Mouse (Mus musculus) midbrain, embryonic 12.5 days (tissue): ENCODE data around the gene Abca9. TPM values are rescaled to one million over a fixed set of nuclear protein-coding genes. Genes with fewer than 3 reads are reported as not detected.

Source experiments
- ATAC-seq: fragments of 200-750 bp; cut with Nextera tagmentation; 2 replicates; pipeline ENCODE4 v1.8.0; 2017; ENCODE audit warnings: low read depth, moderate TSS enrichment, moderate library complexity; ENCODE audit not compliant: low FRiP score
- H3K27ac ChIP-seq: fragments of 300-500 bp; sonication (generic); replicated peaks from 2 replicates; pipeline ENCODE4 v1.5.1; 2016; ENCODE audit warnings: mild to moderate bottlenecking
- H3K27me3 ChIP-seq: fragments of 300-500 bp; sonication (generic); 2 replicates; pipeline ENCODE4 v1.6.1; 2016; ENCODE audit warnings: mild to moderate bottlenecking
- H3K36me3 ChIP-seq: fragments of 300-500 bp; sonication (generic); 2 replicates; pipeline ENCODE4 v1.6.1; 2016
- H3K4me1 ChIP-seq: fragments of 300-500 bp; sonication (generic); 2 replicates; pipeline ENCODE4 v1.6.1; 2016
- H3K4me2 ChIP-seq: fragments of 300-500 bp; sonication (generic); replicated peaks from 2 replicates; pipeline ENCODE4 v1.6.1; 2016; ENCODE audit warnings: mild to moderate bottlenecking, moderate library complexity
- H3K4me3 ChIP-seq: fragments of 300-500 bp; sonication (generic); 2 replicates; pipeline ENCODE4 v1.5.1; 2016; ENCODE audit warnings: mild to moderate bottlenecking
- H3K9ac ChIP-seq: fragments of 300-500 bp; sonication (generic); replicated peaks from 2 replicates; pipeline ENCODE4 v1.6.1; 2016; ENCODE audit warnings: mild to moderate bottlenecking, moderate library complexity
- H3K9me3 ChIP-seq: fragments of 300-500 bp; sonication (generic); 2 replicates; pipeline ENCODE4 v1.6.1; 2016; ENCODE audit warnings: mild to moderate bottlenecking
- WGBS: fragments of 180-500 bp; shearing (Covaris S2); methylation state at CpG from one replicate; pipeline ENCODE4 v1.1.7; 2016; 5-methylcytosine and 5-hydroxymethylcytosine counted together
- polyA plus RNA-seq: library from polyadenylated mRNA; unstranded; fragments of >200 nt; fragmentation: Nextera tagmentation; extraction: Ambion mirVana; gene quantifications from 2 replicates; pipeline ENCODE4 v1.2.1, GENCODE M21; 2016

Gene Abca9
- polyA plus RNA-seq, 1 experiment from 2014 or later, result 6.0 TPM

GRCm38 (mm10) chr11:110145421-110145820, 22.6 kb downstream of the Abca9 start:
- Histone ChIP-seq H3K27me3 (no peaks in the 10 kb centered on the region), H3K4me1 (no peaks in the 10 kb centered on the region), H3K4me2 (no peak overlapping the region), H3K9me3 (no peaks in the 10 kb centered on the region), H3K9ac (no peak overlapping the region), H3K27ac (no peak overlapping the region), H3K4me3 (no peak overlapping the region), H3K36me3 (no peaks in the 10 kb centered on the region)
- no peak for ATAC-seq
- WGBS, result 91% methylated on average over 11 of the region's 11 CpGs

DNA sequence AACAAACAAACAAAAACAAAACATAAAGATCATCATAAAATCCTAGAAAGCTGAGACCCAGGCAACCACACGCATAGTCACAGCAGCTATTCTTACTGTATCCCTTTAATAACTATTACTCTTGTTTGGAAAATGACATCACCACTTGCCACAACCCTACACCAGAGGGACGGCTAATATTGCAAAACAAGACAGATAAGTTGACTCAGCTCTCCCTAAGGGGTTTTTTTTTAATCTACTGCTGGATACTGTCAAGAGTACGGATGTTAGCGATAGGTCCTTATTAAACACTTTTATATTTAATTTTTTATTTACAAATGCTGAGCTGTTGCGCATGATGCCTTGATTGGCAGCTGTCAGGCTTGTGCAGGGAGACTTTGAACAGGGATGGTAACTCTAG, 37.2 kb downstream of the Abca9 start:
- H3K36me3 ChIP-seq, result no peaks in the 10 kb centered on the region
- no peak for ATAC-seq
- WGBS, result 86% methylated on average over 5 of the region's 5 CpGs

DNA sequence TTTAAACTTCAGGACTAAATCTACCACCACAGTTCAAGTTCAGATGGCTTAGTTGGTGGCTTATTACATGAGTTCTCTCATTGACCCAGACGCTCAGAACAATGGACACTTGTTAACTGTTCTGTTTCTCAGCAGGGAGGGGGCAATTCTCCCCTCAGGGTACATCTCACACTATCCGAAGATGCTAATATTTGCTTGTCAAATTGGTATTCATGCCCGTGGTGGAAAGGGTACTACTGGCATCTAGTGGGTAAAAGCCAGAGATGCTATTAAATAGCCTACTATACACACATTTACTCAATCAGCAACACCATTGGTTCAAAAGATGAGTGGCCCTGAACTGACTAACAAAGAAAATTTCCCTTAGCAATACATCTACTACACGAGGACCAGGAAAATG, 56.9 kb downstream of the Abca9 start:
- WGBS, result 67% methylated on average over 4 of the region's 4 CpGs
- Histone ChIP-seq H3K36me3 (no peaks in the 10 kb centered on the region), H3K9ac (no peak overlapping the region), H3K4me2 (no peak overlapping the region), H3K27me3 (no peaks in the 10 kb centered on the region), H3K9me3 (no peaks in the 10 kb centered on the region), H3K4me1 (no peaks in the 10 kb centered on the region), H3K27ac (no peak overlapping the region), H3K4me3 (no peak overlapping the region)
- no peak for ATAC-seq

More for the DNA sequence above, 37.2 kb downstream of the Abca9 start:
- Histone ChIP-seq H3K4me3 (no peak overlapping the region), H3K9ac (no peak overlapping the region), H3K4me1 (no peaks in the 10 kb centered on the region), H3K4me2 (no peak overlapping the region), H3K27ac (no peak overlapping the region), H3K27me3 (no peaks in the 10 kb centered on the region), H3K9me3 (no peaks in the 10 kb centered on the region)

DNA sequence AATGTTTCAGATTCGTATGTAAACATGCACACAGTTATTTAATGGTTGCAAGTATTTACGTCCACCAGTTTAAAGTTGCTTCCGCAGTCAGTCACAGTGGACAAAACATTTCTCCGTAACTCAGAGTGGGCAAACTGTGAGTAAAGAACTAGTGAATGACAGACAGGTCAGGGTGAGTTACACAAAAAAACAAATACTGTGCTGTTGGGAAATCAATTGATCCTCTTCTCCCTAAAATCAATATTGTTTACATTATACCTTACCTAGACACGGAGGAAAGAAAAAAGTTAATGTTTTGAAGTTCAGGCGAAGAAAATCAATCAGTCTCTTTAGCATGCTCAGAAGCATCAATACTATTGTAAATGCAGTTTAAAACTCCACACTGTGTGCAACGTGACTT, 66.6 kb downstream of the Abca9 start:
- WGBS, result 90% methylated on average over 7 of the region's 7 CpGs

DNA sequence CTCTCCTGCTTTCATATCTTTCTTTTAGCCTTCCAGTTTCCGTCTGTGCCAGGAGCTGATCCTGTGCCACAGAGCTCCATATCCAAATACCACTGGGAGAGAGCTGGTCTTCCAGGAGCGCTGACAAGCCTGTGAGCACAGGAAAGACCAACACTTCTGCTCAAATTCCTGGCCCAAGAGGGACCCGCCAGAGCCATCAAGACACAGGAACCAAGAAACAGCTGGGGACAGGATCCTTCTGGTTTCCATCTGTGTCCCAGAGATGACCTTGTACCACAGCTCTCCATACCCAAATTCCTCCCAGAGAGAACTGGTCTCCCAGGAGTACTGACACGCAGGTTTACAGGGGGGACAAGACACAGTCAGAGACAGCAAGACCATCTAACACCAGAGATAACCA, 69.1 kb downstream of the Abca9 start:
- 78% methylated on average over 4 of the region's 4 CpGs for WGBS

More for the DNA sequence above, 66.6 kb downstream of the Abca9 start:
- no peak overlapping the region for H3K9ac ChIP-seq
- ATAC-seq, result no peak
- H3K4me1 ChIP-seq, result no peaks in the 10 kb centered on the region
- 0 out of 2 replicates have a peak, but pooled peaks cover 4% of the 10 kb centered on the region for H3K9me3 ChIP-seq
- no peaks in the 10 kb centered on the region for H3K27me3 ChIP-seq
- H3K4me3 ChIP-seq, result no peak overlapping the region
- H3K4me2 ChIP-seq, result no peak overlapping the region
- no peak overlapping the region for H3K27ac ChIP-seq
- no peaks in the 10 kb centered on the region for H3K36me3 ChIP-seq

GRCm38 (mm10) chr11:110097465-110097864, 70.5 kb downstream of the Abca9 start:
- Histone ChIP-seq H3K9me3 (no peaks in the 10 kb centered on the region), H3K4me1 (no peaks in the 10 kb centered on the region), H3K36me3 (no peaks in the 10 kb centered on the region), H3K4me2 (no peak overlapping the region), H3K27ac (no peak overlapping the region), H3K27me3 (no peaks in the 10 kb centered on the region), H3K4me3 (no peak overlapping the region), H3K9ac (no peak overlapping the region)
- ATAC-seq, result no peak
- WGBS, result 79% methylated on average over 6 of the region's 6 CpGs

More for the DNA sequence above, 69.1 kb downstream of the Abca9 start:
- ATAC-seq, result no peak
- Histone ChIP-seq H3K4me2 (no peak overlapping the region), H3K27ac (no peak overlapping the region), H3K36me3 (no peaks in the 10 kb centered on the region), H3K4me3 (no peak overlapping the region), H3K4me1 (no peaks in the 10 kb centered on the region), H3K9me3 (no peaks in the 10 kb centered on the region), H3K27me3 (no peaks in the 10 kb centered on the region), H3K9ac (no peak overlapping the region)

DNA sequence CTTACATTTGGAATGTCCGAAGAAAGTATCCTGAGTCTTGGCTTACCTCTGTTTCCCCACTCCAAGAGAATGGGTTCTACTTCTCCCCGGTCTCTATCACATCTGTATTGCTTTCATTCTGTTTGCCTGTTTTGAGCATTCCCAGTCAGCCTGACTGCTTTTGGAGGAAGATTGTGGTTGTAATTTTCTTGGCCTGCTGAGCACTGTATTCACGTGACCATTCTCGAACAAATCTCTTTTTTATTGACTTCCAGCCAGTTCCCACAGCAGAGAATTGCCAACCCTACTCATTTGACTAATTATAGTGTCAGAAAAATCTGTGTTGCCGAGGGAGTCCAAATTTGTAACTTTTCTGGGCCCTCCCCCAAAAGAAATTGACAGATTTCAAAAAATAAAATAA, 72.1 kb downstream of the Abca9 start, which contains the start of gene Abca8a:
Gene Abca8a, minus strand, starts transcription at position 121 of the 400 bp plus-strand sequence.
- Histone ChIP-seq H3K9ac (no peak within 1 kb of the TSS), H3K27me3 (no peaks in the 10 kb centered on the region), H3K9me3 (no peaks in the 10 kb centered on the region), H3K4me2 (no peak within 1 kb of the TSS), H3K4me3 (no peak within 1 kb of the TSS), H3K36me3 (no peaks in the 10 kb centered on the region), H3K4me1 (no peaks in the 10 kb centered on the region), H3K27ac (no peak within 1 kb of the TSS)
- WGBS, result 82% methylated on average over 5 of the region's 5 CpGs
- no peak for ATAC-seq

DNA sequence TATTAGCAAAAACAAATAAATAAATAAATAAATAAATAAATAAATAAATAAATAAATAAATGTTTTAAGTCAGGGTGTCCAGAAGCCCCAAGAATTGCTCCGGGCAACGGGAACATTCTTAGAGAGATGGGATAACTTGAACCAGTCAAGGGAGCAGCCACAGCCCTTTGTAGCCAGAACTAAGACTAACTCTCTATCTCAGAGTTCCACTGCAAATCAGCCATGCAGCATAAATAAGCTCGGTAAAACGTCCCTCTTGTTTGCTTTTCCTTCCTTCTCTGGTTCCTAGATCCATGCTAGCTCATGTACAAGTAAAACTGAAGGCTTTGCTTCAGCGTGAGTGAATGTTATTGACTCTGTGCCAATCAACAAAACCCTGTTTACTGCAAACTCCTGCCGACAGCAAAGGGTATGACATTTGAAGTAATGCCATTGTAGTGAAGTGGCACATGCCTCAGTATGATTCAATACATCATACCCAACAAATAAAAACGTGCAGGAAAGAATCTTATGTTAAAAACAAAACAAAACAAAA, 73.1 kb downstream of the Abca9 start:
- WGBS, result 80% methylated on average over 7 of the region's 7 CpGs
- no peaks in the 10 kb centered on the region for H3K27me3 ChIP-seq
- H3K9me3 ChIP-seq, result no peaks in the 10 kb centered on the region
- no peaks in the 10 kb centered on the region for H3K36me3 ChIP-seq
- H3K4me1 ChIP-seq, result no peaks in the 10 kb centered on the region
- no peak for ATAC-seq
- H3K4me3 ChIP-seq, result no peak overlapping the region
- no peak overlapping the region for H3K4me2 ChIP-seq
- no peak overlapping the region for H3K9ac ChIP-seq
- H3K27ac ChIP-seq, result no peak overlapping the region

DNA sequence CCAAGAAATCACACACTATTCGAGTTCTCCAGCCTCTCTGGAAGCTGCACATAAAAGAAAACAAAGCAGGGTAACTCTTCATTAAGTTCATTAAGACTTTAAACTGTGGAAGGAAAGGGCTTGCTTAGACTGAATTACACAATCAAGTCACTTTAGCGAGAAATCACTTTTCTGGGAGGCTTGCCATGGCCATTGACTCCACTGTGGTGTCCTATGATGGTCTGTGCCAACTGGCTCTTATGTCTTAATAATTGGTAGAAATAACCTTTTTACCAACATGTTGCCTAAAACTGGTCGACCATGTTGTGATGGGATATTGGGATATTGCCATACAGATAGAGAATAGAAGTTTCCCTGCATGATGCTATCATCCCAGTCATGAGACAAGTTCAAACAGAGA, 73.8 kb downstream of the Abca9 start:
- H3K27ac ChIP-seq, result no peak overlapping the region
- no peak overlapping the region for H3K4me2 ChIP-seq
- no peak for ATAC-seq
- 80% methylated on average over 3 of the region's 3 CpGs for WGBS
- H3K4me3 ChIP-seq, result no peak overlapping the region
- no peaks in the 10 kb centered on the region for H3K36me3 ChIP-seq
- no peaks in the 10 kb centered on the region for H3K27me3 ChIP-seq
- H3K4me1 ChIP-seq, result no peaks in the 10 kb centered on the region
- H3K9ac ChIP-seq, result no peak overlapping the region
- no peaks in the 10 kb centered on the region for H3K9me3 ChIP-seq

DNA sequence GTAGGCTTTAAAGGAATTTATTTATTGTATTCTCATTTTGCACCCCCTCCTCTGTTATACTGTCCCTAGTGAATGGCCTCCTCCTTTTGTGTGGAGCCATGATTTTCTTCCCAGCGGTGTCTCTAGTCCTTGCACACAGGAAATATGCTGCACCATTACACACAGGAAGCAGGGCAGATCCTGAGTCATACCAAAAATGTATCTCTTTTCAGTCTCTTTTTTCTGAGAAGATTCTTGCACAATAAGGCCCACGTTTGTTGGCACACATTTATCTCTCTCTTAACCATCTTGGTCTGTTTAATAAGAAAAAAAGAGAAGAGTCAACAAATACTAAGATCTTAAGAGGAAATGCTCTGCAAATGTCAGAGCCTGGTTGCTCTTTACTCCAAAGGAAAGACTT, 76.7 kb downstream of the Abca9 start:
- no peak overlapping the region for H3K4me3 ChIP-seq
- 73% methylated on average over 2 of the region's 2 CpGs for WGBS

DNA sequence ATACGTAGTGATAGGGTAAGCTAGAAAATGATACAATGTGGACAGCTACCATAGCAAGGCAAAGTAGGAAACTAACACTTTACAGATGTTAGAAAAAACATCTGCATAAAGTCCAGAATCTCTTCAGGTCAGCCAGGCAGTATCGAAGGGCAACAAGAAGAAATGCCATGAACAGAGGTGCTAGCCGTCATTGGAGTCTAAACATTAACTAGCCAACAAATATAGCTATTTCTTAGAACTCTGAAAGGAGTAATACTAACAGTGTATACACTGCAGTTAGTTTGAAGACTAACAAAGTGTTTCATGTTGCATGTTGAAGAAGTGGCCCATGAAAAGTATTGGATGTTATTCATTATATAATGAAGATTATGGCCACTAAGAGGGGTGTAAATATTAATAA, 95.8 kb downstream of the Abca9 start:
- no peaks in the 10 kb centered on the region for H3K27me3 ChIP-seq
- H3K9me3 ChIP-seq, result no peaks in the 10 kb centered on the region
- H3K4me2 ChIP-seq, result no peak overlapping the region
- H3K27ac ChIP-seq, result no peak overlapping the region
- H3K36me3 ChIP-seq, result no peaks in the 10 kb centered on the region
- H3K4me3 ChIP-seq, result no peak overlapping the region
- no peak overlapping the region for H3K9ac ChIP-seq
- WGBS, result 91% methylated on average over 3 of the region's 3 CpGs
- ATAC-seq, result no peak
- no peaks in the 10 kb centered on the region for H3K4me1 ChIP-seq

More for the DNA sequence above, 76.7 kb downstream of the Abca9 start:
- H3K9me3 ChIP-seq, result no peaks in the 10 kb centered on the region
- H3K4me2 ChIP-seq, result no peak overlapping the region
- H3K9ac ChIP-seq, result no peak overlapping the region
- H3K36me3 ChIP-seq, result no peaks in the 10 kb centered on the region
- no peaks in the 10 kb centered on the region for H3K4me1 ChIP-seq
- ATAC-seq, result no peak
- no peaks in the 10 kb centered on the region for H3K27me3 ChIP-seq
- no peak overlapping the region for H3K27ac ChIP-seq

DNA sequence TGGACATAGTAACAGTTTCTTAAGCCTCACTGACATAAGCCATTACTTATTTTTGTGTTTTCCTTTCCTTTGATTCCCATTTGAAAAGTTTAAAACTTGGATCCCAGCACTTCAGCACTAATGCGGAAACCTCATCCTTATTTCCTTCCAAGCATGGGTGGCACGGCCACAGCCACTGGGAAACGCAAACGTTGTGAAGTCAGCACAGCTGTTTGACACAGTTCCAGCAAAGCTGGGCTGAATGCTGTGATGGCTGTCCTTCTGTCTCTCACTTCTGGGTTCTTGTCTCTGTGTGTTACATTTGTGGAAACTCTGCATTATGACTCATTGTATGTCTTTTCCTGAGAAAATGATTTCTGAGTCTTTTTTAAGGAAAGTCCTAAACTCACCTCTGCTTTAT, 107.0 kb downstream of the Abca9 start:
- H3K9ac ChIP-seq, result no peak overlapping the region
- no peak for ATAC-seq
- no peak overlapping the region for H3K4me3 ChIP-seq
- no peaks in the 10 kb centered on the region for H3K27me3 ChIP-seq
- 81% methylated on average over 4 of the region's 4 CpGs for WGBS
- H3K36me3 ChIP-seq, result no peaks in the 10 kb centered on the region
- no peaks in the 10 kb centered on the region for H3K9me3 ChIP-seq
- H3K4me2 ChIP-seq, result no peak overlapping the region
- no peak overlapping the region for H3K27ac ChIP-seq
- H3K4me1 ChIP-seq, result no peaks in the 10 kb centered on the region

- H3K9ac ChIP-seq, result no peak overlapping the region
- ATAC-seq, result no peak
- no peaks in the 10 kb centered on the region for H3K9me3 ChIP-seq
- H3K4me1 ChIP-seq, result no peaks in the 10 kb centered on the region
- H3K36me3 ChIP-seq, result no peaks in the 10 kb centered on the region
- H3K27ac ChIP-seq, result no peak overlapping the region
- H3K4me3 ChIP-seq, result no peak overlapping the region
- H3K4me2 ChIP-seq, result no peak overlapping the region
- WGBS, result 79% methylated on average over 2 of the region's 2 CpGs
- no peaks in the 10 kb centered on the region for H3K27me3 ChIP-seq
Observed at GRCm38 (mm10) chr11:110060127-110060526, 107.9 kb downstream of the Abca9 start.
